Mouse (Mus musculus): ENCODE measurements around the gene Chd4. TPM values are rescaled to one million over a fixed set of nuclear protein-coding genes. Genes with fewer than 3 reads are reported as not detected.
A peak's percentile ranks its signal among the peaks of the same experiment; 100 is the strongest.

Gene Chd4
- polyA plus RNA-seq, 1 experiment, result 317 TPM

DNA sequence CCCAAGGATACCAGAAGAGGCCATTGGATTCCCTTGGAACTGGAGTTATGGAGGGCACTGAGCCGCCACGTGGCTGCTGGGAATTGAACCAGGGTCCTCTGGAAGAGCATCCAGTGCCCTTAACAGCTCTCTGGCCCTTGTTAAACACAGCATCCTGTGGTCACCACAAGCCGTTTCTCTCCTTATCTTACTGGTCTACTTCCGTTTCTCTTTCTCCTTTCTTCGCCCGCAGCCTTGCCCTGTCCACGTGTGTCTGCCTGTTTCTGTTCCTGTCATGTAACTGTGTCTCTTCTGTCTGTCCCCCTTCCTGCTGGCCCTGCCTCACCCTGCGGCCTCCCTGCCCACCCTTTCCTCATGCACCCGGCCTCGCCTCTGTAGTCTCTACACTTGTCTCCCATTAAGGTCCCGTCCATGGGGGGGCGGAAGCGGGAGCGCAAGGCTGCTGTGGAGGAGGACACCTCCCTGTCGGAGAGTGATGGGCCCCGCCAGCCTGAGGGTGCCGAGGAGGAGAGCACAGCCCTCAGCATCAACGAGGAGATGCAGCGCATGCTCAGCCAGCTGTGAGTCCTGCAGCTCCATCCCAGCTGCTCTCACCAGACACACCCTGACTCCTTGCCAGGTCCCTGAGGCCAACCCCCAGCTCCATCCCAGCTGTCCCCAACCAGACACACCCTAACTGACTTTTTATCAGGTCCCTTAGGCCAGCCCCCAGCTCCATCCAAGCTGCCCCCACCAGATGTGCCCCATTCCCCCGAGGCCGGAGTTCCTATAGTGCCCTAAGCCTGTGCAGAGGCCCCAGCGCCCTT, 56.6 kb downstream of the Chd4 start:
- no peak overlapping the region for H3K27ac ChIP-seq (ENCODE audit: insufficient read depth, low read length)
- H3K9ac ChIP-seq (ENCODE audit: low read depth, poor library complexity, severe bottlenecking), result no peak overlapping the region
- no peaks in the 10 kb centered on the region; the same call in 1 of the 2 replicates for H3K36me3 ChIP-seq (ENCODE audit: control insufficient read depth, insufficient read depth, low read length, poor library complexity, severe bottlenecking)
- no peak overlapping the region for H3K4me3 ChIP-seq (ENCODE audit: low read depth, low read length)
- H3K27me3 ChIP-seq (ENCODE audit: control insufficient read depth, insufficient read depth, low read length, poor library complexity, severe bottlenecking), result no peaks in the 10 kb centered on the region
- TF ChIP-seq CTCF (IDR thresholded peaks at IDR 0.05; ENCODE audit: low read depth, low read length) (no peak), EP300 (IDR thresholded peaks at IDR 0.05; ENCODE audit: insufficient read depth, low read depth, low read length) (0 out of 2 replicates have a peak, but pooled peaks have one; percentile 40)
- H3K4me1 ChIP-seq (ENCODE audit: control insufficient read depth, insufficient read depth, low read length), result peaks cover 7% of the 10 kb centered on the region
- no peaks in the 10 kb centered on the region for H3K9me3 ChIP-seq (replicated peaks; ENCODE audit: control insufficient read depth, insufficient read depth, low read length, poor library complexity, severe bottlenecking)

DNA sequence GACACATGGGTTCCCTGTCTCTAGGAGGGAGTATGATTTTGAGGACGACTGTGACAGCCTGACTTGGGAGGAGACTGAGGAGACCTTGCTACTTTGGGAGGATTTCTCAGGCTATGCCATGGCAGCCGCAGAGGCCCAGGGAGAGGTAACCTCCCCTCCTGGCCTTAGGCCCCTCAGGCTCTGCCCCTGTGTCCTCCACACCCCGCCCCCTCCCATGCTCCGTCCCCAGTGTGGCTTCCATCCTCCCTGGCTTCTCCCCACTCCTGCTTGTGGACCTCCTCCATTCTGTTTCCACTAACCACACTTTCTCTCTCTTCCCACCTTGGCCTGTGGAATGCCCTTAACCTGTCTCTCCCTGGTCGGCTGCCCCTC, 57.2 kb downstream of the Chd4 start:
- no peaks in the 10 kb centered on the region for H3K9me3 ChIP-seq (replicated peaks; ENCODE audit: control insufficient read depth, insufficient read depth, low read length, poor library complexity, severe bottlenecking)
- no peaks in the 10 kb centered on the region; the same call in 1 of the 2 replicates for H3K36me3 ChIP-seq (ENCODE audit: control insufficient read depth, insufficient read depth, low read length, poor library complexity, severe bottlenecking)
- no peak overlapping the region for H3K9ac ChIP-seq (ENCODE audit: low read depth, poor library complexity, severe bottlenecking)
- no peaks in the 10 kb centered on the region for H3K27me3 ChIP-seq (ENCODE audit: control insufficient read depth, insufficient read depth, low read length, poor library complexity, severe bottlenecking)
- TF ChIP-seq CTCF (IDR thresholded peaks at IDR 0.05; ENCODE audit: low read depth, low read length), result no peak
- TF ChIP-seq POLR2A (IDR thresholded peaks at IDR 0.05; ENCODE audit: insufficient read depth, low read length), result no peak
- TF ChIP-seq EP300 (IDR thresholded peaks at IDR 0.05; ENCODE audit: insufficient read depth, low read depth, low read length), result no peak
- no peak overlapping the region for H3K4me3 ChIP-seq (ENCODE audit: low read depth, low read length)
- peaks cover 7% of the 10 kb centered on the region for H3K4me1 ChIP-seq (ENCODE audit: control insufficient read depth, insufficient read depth, low read length)
- H3K27ac ChIP-seq (ENCODE audit: insufficient read depth, low read length), result no peak overlapping the region

DNA sequence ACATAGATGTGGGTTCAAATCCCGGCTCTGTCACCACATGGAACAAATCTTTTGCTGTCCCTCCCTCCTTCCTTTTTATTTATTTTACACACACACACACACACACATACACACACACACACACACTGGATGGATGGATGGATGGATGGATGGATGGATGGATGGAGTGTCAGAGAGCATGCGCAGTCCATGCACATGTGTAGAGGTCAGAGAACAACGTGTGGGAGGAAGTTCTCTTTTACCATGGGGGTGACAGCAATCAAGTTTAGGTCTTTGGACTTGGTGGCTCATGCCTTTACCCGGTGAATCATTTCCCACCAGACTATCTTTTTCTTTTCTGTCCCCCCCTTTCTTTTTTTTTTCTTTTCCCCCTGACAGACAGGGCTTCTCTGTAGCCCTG, 57.9 kb downstream of the Chd4 start:
- Histone ChIP-seq H3K27ac (ENCODE audit: insufficient read depth, low read length) (no peak overlapping the region), H3K36me3 (ENCODE audit: control insufficient read depth, insufficient read depth, low read length, poor library complexity, severe bottlenecking) (no peaks in the 10 kb centered on the region; the same call in 1 of the 2 replicates), H3K27me3 (ENCODE audit: control insufficient read depth, insufficient read depth, low read length, poor library complexity, severe bottlenecking) (no peaks in the 10 kb centered on the region), H3K4me3 (ENCODE audit: low read depth, low read length) (no peak overlapping the region), H3K9ac (ENCODE audit: low read depth, poor library complexity, severe bottlenecking) (no peak overlapping the region), H3K4me1 (ENCODE audit: control insufficient read depth, insufficient read depth, low read length) (peaks cover 7% of the 10 kb centered on the region), H3K9me3 (replicated peaks; ENCODE audit: control insufficient read depth, insufficient read depth, low read length, poor library complexity, severe bottlenecking) (no peaks in the 10 kb centered on the region)
- TF ChIP-seq EP300 (IDR thresholded peaks at IDR 0.05; ENCODE audit: insufficient read depth, low read depth, low read length), result no peak

DNA sequence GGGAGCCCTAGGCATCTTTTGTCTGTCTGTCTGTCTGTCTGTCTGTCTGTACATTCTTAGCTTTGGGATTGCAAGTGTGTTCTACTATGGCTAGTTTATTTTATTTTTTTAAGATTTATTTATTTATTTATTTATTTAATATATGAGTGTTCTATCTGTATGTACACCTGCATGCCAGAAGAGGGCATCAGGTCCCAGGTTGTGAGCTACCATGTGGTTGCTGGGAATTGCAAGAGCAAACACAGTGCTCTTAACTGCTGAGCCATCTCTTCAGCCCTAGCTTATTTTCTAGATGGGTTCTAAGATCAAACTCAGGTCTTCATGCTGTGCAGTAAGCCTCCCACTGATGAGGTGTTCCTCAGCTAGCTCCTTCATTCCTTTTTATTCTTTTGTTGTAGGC, 58.8 kb downstream of the Chd4 start:
- H3K27ac ChIP-seq (ENCODE audit: insufficient read depth, low read length), result no peak overlapping the region
- no peak overlapping the region for H3K9ac ChIP-seq (ENCODE audit: low read depth, poor library complexity, severe bottlenecking)
- TF ChIP-seq CTCF (IDR thresholded peaks at IDR 0.05; ENCODE audit: low read depth, low read length) (peak; percentile 36), EP300 (IDR thresholded peaks at IDR 0.05; ENCODE audit: insufficient read depth, low read depth, low read length) (no peak)
- H3K4me1 ChIP-seq (ENCODE audit: control insufficient read depth, insufficient read depth, low read length), result peaks cover 6% of the 10 kb centered on the region
- no peaks in the 10 kb centered on the region for H3K9me3 ChIP-seq (replicated peaks; ENCODE audit: control insufficient read depth, insufficient read depth, low read length, poor library complexity, severe bottlenecking)
- no peaks in the 10 kb centered on the region; the same call in 1 of the 2 replicates for H3K36me3 ChIP-seq (ENCODE audit: control insufficient read depth, insufficient read depth, low read length, poor library complexity, severe bottlenecking)
- H3K4me3 ChIP-seq (ENCODE audit: low read depth, low read length), result no peak overlapping the region
- H3K27me3 ChIP-seq (ENCODE audit: control insufficient read depth, insufficient read depth, low read length, poor library complexity, severe bottlenecking), result no peaks in the 10 kb centered on the region

DNA sequence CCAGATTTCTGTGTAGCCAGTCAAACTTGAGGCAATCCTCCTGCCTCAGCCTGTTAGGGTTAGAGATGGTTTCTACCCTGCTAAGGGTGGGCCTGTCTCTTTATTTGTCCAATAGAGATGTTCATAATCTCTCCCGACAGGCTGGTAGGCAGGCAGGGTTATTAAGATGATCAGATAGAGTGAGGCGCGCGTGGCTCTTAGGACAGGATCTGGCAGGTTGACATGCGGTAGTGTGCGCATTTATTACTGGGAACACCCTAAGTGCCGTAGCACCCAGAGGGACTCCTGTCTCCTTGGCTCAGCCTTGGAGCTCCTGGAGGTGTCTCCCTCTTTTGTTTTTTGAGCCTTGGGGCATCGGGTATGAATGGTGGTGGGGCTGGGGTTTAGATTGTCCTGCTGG, 59.5 kb downstream of the Chd4 start:
- TF ChIP-seq EP300 (IDR thresholded peaks at IDR 0.05; ENCODE audit: insufficient read depth, low read depth, low read length) (no peak), POLR2A (IDR thresholded peaks at IDR 0.05; ENCODE audit: insufficient read depth, low read length) (no peak), CTCF (IDR thresholded peaks at IDR 0.05; ENCODE audit: low read depth, low read length) (no peak)
- Histone ChIP-seq H3K9ac (ENCODE audit: low read depth, poor library complexity, severe bottlenecking) (no peak overlapping the region), H3K9me3 (replicated peaks; ENCODE audit: control insufficient read depth, insufficient read depth, low read length, poor library complexity, severe bottlenecking) (no peaks in the 10 kb centered on the region), H3K4me1 (ENCODE audit: control insufficient read depth, insufficient read depth, low read length) (peaks cover 4% of the 10 kb centered on the region), H3K4me3 (ENCODE audit: low read depth, low read length) (no peak overlapping the region), H3K27me3 (ENCODE audit: control insufficient read depth, insufficient read depth, low read length, poor library complexity, severe bottlenecking) (no peaks in the 10 kb centered on the region), H3K36me3 (ENCODE audit: control insufficient read depth, insufficient read depth, low read length, poor library complexity, severe bottlenecking) (no peaks in the 10 kb centered on the region; the same call in 1 of the 2 replicates), H3K27ac (ENCODE audit: insufficient read depth, low read length) (no peak overlapping the region)

DNA sequence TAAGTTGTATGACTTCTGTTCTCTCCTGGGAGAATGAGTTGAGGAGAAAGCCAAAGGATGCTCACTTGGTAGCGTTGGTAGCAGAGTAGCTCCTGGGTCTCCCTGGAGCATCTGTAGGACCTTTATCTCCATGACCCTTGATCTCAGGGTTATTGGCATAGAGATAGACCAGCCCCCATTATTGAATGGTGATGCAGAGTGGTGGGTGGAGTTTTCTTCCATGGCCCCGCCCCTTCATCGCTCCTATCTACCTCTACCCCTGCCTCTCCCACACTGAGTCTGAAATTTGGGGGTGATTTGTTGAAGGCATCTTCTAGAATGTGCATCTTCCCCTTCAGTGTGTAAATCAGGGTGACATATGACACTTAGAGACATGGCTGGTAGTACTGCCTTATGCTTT, 60.7 kb downstream of the Chd4 start:
- Histone ChIP-seq H3K4me1 (ENCODE audit: control insufficient read depth, insufficient read depth, low read length) (peaks cover 4% of the 10 kb centered on the region), H3K27ac (ENCODE audit: insufficient read depth, low read length) (no peak overlapping the region), H3K9ac (ENCODE audit: low read depth, poor library complexity, severe bottlenecking) (no peak overlapping the region), H3K36me3 (ENCODE audit: control insufficient read depth, insufficient read depth, low read length, poor library complexity, severe bottlenecking) (no peaks in the 10 kb centered on the region; the same call in 1 of the 2 replicates), H3K9me3 (replicated peaks; ENCODE audit: control insufficient read depth, insufficient read depth, low read length, poor library complexity, severe bottlenecking) (no peaks in the 10 kb centered on the region), H3K4me3 (ENCODE audit: low read depth, low read length) (no peak overlapping the region), H3K27me3 (ENCODE audit: control insufficient read depth, insufficient read depth, low read length, poor library complexity, severe bottlenecking) (no peaks in the 10 kb centered on the region)
- TF ChIP-seq EP300 (IDR thresholded peaks at IDR 0.05; ENCODE audit: insufficient read depth, low read depth, low read length), result no peak
- no peak for TF ChIP-seq POLR2A (IDR thresholded peaks at IDR 0.05; ENCODE audit: insufficient read depth, low read length)
- TF ChIP-seq CTCF (IDR thresholded peaks at IDR 0.05; ENCODE audit: low read depth, low read length), result no peak

Measured in ES-Bruce4 (cell line).